8 mouse cellular contexts compared by ENCODE assay signal in genomic region chr6:28479865-28480751, GRCm38 (mm10). TPM values are rescaled to one million over a fixed set of nuclear protein-coding genes. Genes with fewer than 3 reads are reported as not detected.
DNase-seq lines count a peak whose midpoint lies in the region; ATAC-seq and TF ChIP-seq lines count a peak whose summit lies in the region.

No protein-coding gene starts in this region.

- peak; percentile 82; the same call in 1 of the 2 replicates for TF ChIP-seq POLR2A in lung, adult 2 months (IDR thresholded peaks at IDR 0.05; ENCODE audit: borderline replicate concordance, extremely low read depth, low read depth, low read length)

- in situ Hi-C loops in ES-E14 (cut with MboI; ENCODE audit: low sequenced_read_pairs in 2 of 2, unreplicated experiment in 2 of 2): no loop called here

- peak; percentile 99 for DNase-seq in ES-E14 (ENCODE audit: low read depth, low spot score)
- DNase-seq in cerebellum, adult 11-12 months: peak; percentile 99
- peak; percentile 99 for DNase-seq in heart, postnatal 25 days (ENCODE audit: low spot score)
- peak; percentile 99 for DNase-seq in layer of hippocampus, adult 18-20 months (ENCODE audit: low spot score in 2 of 2)
- peak; percentile 98 for DNase-seq in lung, adult 2 months
- peak; percentile 97 to 99 for DNase-seq in thymus, adult 18-20 months

- H3K9me3 ChIP-seq in ES-E14 (ENCODE audit: control insufficient read depth, insufficient read depth, low read depth, low read length): no peaks in the 10 kb centered on the region
- no peaks in the 10 kb centered on the region for H3K9me3 ChIP-seq in forebrain, embryonic 15.5 days

- H3K36me3 ChIP-seq in ES-E14 (ENCODE audit: control insufficient read depth, insufficient read depth, low read length, poor library complexity, severe bottlenecking): peaks cover 12% of the 10 kb centered on the region
- no peaks in the 10 kb centered on the region for H3K36me3 ChIP-seq in forebrain, embryonic 15.5 days

- H3K27me3 ChIP-seq in forebrain, embryonic 15.5 days: no peaks in the 10 kb centered on the region

- peak overlapping the region; percentile 76 for H3K4me2 ChIP-seq in forebrain, embryonic 15.5 days (replicated peaks)

- no peak for TF ChIP-seq CTCF in lung, adult 2 months (IDR thresholded peaks at IDR 0.05; ENCODE audit: insufficient read depth, low read length)

- WGBS in forebrain, embryonic 15.5 days: under 1% methylated on average over 68 of the region's 68 CpGs
- WGBS in lung, adult 2 months: under 1% methylated on average over 68 of the region's 68 CpGs

- peaks cover 4 to 6% of the 10 kb centered on the region in 2 experiments; a peak in 2 of 4 replicates for H3K4me1 ChIP-seq in ES-E14 (ENCODE audit: control insufficient read depth in 2 of 2, insufficient read depth in 2 of 2, low read length in 2 of 2, poor library complexity in 1 of 2)
- H3K4me1 ChIP-seq in forebrain, embryonic 15.5 days: peaks cover 27% of the 10 kb centered on the region
- H3K4me1 ChIP-seq in lung, adult 2 months (ENCODE audit: control insufficient read depth, insufficient read depth, low read length): peaks cover 9% of the 10 kb centered on the region; the same call in 1 of the 2 replicates

- peak overlapping the region; percentile 54 for H3K27ac ChIP-seq in ES-E14 (ENCODE audit: insufficient read depth, low read depth, low read length, poor library complexity, severe bottlenecking)
- peak overlapping the region; percentile 82 for H3K27ac ChIP-seq in forebrain, embryonic 15.5 days (replicated peaks)

- intact Hi-C loops in heart, postnatal 25 days (cut with DNase I): loop anchor here (5.0 kb wide), 2 partner anchors 42 to 58 kb away; partner anchors contain the start of gene Arf5

- peak overlapping the region; percentile 86 to 95 for H3K4me3 ChIP-seq in ES-E14 (ENCODE audit: insufficient read depth in 1 of 2, low read depth in 1 of 2, low read length in 2 of 2, poor library complexity in 1 of 2, severe bottlenecking in 1 of 2)
- peak overlapping the region; percentile 73 for H3K4me3 ChIP-seq in forebrain, embryonic 15.5 days
- peak overlapping the region; percentile 75 for H3K4me3 ChIP-seq in lung, adult 2 months (replicated peaks; ENCODE audit: extremely low read depth, low read depth, low read length)

- peak; percentile 99 for ATAC-seq in forebrain, embryonic 15.5 days (replicated peaks)
- ATAC-seq in neutrophil, adult 5-6 weeks (ENCODE audit: extremely low read depth, insufficient number of reproducible peaks, low FRiP score, poor library complexity, severe bottlenecking): peak; percentile 96

- peak overlapping the region; percentile 93 for H3K9ac ChIP-seq in ES-E14 (ENCODE audit: insufficient read depth, low read depth, low read length, poor library complexity, severe bottlenecking)
- peak overlapping the region; percentile 70 for H3K9ac ChIP-seq in forebrain, embryonic 15.5 days (replicated peaks)

TF ChIP-seq in ES-E14, 5 proteins besides CTCF, POLR2A, EP300 and RAD21:
- TF ChIP-seq HCFC1 (IDR thresholded peaks at IDR 0.05; ENCODE audit: borderline replicate concordance, insufficient read depth, low read length): peak; percentile 25
- no peak for TF ChIP-seq CHD2 (IDR thresholded peaks at IDR 0.05; ENCODE audit: low read depth, low read length)
- no peak for TF ChIP-seq ZC3H11A (IDR thresholded peaks at IDR 0.05; ENCODE audit: borderline replicate concordance, low read depth, low read length)
- TF ChIP-seq MAFK (IDR thresholded peaks at IDR 0.05; ENCODE audit: insufficient read depth, low read depth, low read length): peak; percentile 68; the same call in 1 of the 2 replicates

RNA-seq across cellular contexts. Expression of gene Snd1, which starts 5.2 kb away (rescaled TPM):
- total RNA-seq in ES-E14 (2012; rRNA removed): 343 and 546 TPM in 2 replicates
- polyA plus RNA-seq in forebrain, embryonic 15.5 days (2015; fragmentation: Nextera tagmentation; extraction: Ambion mirVana): 76.5 and 77.6 TPM in 2 replicates
- 10 to 100 TPM; 75.4 to 78.4 TPM for total RNA-seq in heart, postnatal 25 days (2021)
- total RNA-seq in layer of hippocampus, adult 18-20 months (2021): 100 to 1,000 TPM; 115 to 117 TPM
- 70.7 and 88.3 TPM in 2 replicates for polyA plus RNA-seq in lung, adult 2 months (2012; rRNA removed)
- 44.2 and 47.9 TPM in 2 replicates for total RNA-seq in neutrophil, adult 5-6 weeks (2017)

RNA-seq across cellular contexts. Expression of gene Pax4, which starts 31.0 kb away (rescaled TPM):
- not detected in 2 replicates for total RNA-seq in ES-E14 (2012; rRNA removed)
- 0.19 and 0.24 TPM in 2 replicates for polyA plus RNA-seq in forebrain, embryonic 15.5 days (2015; fragmentation: Nextera tagmentation; extraction: Ambion mirVana)
- not detected for total RNA-seq in heart, postnatal 25 days (2021)
- not detected for total RNA-seq in layer of hippocampus, adult 18-20 months (2021)
- polyA plus RNA-seq in lung, adult 2 months (2012; rRNA removed): not detected in 2 replicates
- not detected in 2 replicates for total RNA-seq in neutrophil, adult 5-6 weeks (2017)

RNA-seq across cellular contexts. Expression of gene Gcc1, which starts 51.9 kb away (rescaled TPM):
- 7.9 and 8.7 TPM in 2 replicates for total RNA-seq in ES-E14 (2012; rRNA removed)
- polyA plus RNA-seq in forebrain, embryonic 15.5 days (2015; fragmentation: Nextera tagmentation; extraction: Ambion mirVana): 14.6 and 15.9 TPM in 2 replicates
- 1 to 10 TPM; 7.3 to 7.8 TPM for total RNA-seq in heart, postnatal 25 days (2021)
- total RNA-seq in layer of hippocampus, adult 18-20 months (2021): 10 to 100 TPM; 18.3 to 20.8 TPM
- polyA plus RNA-seq in lung, adult 2 months (2012; rRNA removed): 8.0 and 9.3 TPM in 2 replicates
- total RNA-seq in neutrophil, adult 5-6 weeks (2017): 35.0 and 37.0 TPM in 2 replicates

RNA-seq across cellular contexts. Expression of gene Fscn3, which starts 52.5 kb away (rescaled TPM):
- 0.11 TPM in 1 of 2 replicates, not detected in the other for total RNA-seq in ES-E14 (2012; rRNA removed)
- not detected in 2 replicates for polyA plus RNA-seq in forebrain, embryonic 15.5 days (2015; fragmentation: Nextera tagmentation; extraction: Ambion mirVana)
- total RNA-seq in heart, postnatal 25 days (2021): not detected
- not detected for total RNA-seq in layer of hippocampus, adult 18-20 months (2021)
- 0.09 TPM in 1 of 2 replicates, not detected in the other for polyA plus RNA-seq in lung, adult 2 months (2012; rRNA removed)
- 0.47 and 0.61 TPM in 2 replicates for total RNA-seq in neutrophil, adult 5-6 weeks (2017)

RNA-seq across cellular contexts. Expression of gene Arf5, which starts 56.7 kb away (rescaled TPM):
- total RNA-seq in ES-E14 (2012; rRNA removed): 70.1 and 81.1 TPM in 2 replicates
- 414 and 439 TPM in 2 replicates for polyA plus RNA-seq in forebrain, embryonic 15.5 days (2015; fragmentation: Nextera tagmentation; extraction: Ambion mirVana)
- total RNA-seq in heart, postnatal 25 days (2021): 100 to 1,000 TPM; 159 to 161 TPM
- total RNA-seq in layer of hippocampus, adult 18-20 months (2021): 100 to 1,000 TPM; 258 to 267 TPM
- polyA plus RNA-seq in lung, adult 2 months (2012; rRNA removed): 377 and 390 TPM in 2 replicates
- total RNA-seq in neutrophil, adult 5-6 weeks (2017): 39.3 and 47.8 TPM in 2 replicates

Comparison
In these comparisons a context has a peak if more than half of its experiments do, and no peak if none do; other contexts are left out.
1. Peak in every context shown above with its lines: DNase-seq, ATAC-seq, H3K4me3 ChIP-seq and H3K27ac ChIP-seq.